Mouse (Mus musculus) heart, adult 2 months (tissue): ENCODE data around the gene Wwc2. TPM values are rescaled to one million over a fixed set of nuclear protein-coding genes. Genes with fewer than 3 reads are reported as not detected.

Experiments used
- DNase-seq, 2 experiments: peaks; one replicate each; pipeline ENCODE4 v3.0.0; 2021
- H3K27ac ChIP-seq: fragments of 200-600 bp; 2 replicates; pipeline ENCODE4 v1.8.1; 2022
- H3K27me3 ChIP-seq: fragments of 200-500 bp; 2 replicates; pipeline ENCODE4 v1.6.1; 2012; ENCODE audit warnings: mild to moderate bottlenecking, low read length, inconsistent platforms, mixed read lengths; ENCODE audit not compliant: control insufficient read depth, insufficient read depth
- H3K36me3 ChIP-seq: fragments of 200-500 bp; 2 replicates; pipeline ENCODE4 v1.6.1; 2012; ENCODE audit warnings: low read length, inconsistent platforms; ENCODE audit not compliant: control insufficient read depth, insufficient read depth
- H3K4me1 ChIP-seq: fragments of 200-500 bp; 2 replicates; pipeline ENCODE4 v1.6.1; 2011; ENCODE audit warnings: low read length; ENCODE audit not compliant: control insufficient read depth, insufficient read depth
- H3K4me3 ChIP-seq: fragments of 200-600 bp; 2 replicates; pipeline ENCODE4 v1.8.1; 2022
- H3K79me2 ChIP-seq: fragments of 200-500 bp; replicated peaks from 2 replicates; pipeline ENCODE4 v1.6.1; 2012; ENCODE audit warnings: mild to moderate bottlenecking, inconsistent platforms, low read length, moderate library complexity, mixed read lengths; ENCODE audit not compliant: control insufficient read depth, insufficient read depth
- H3K9ac ChIP-seq: fragments of 200-500 bp; 2 replicates; pipeline ENCODE4 v1.6.1; 2012; ENCODE audit warnings: low read depth, mild to moderate bottlenecking, control low read depth, inconsistent platforms, low read length, mixed read lengths
- CTCF ChIP-seq: fragments of 200-600 bp; IDR thresholded peaks from 2 replicates; pipeline ENCODE4 v1.8.1; 2022; ENCODE audit warnings: antibody characterized with exemption, mild to moderate bottlenecking, moderate library complexity
- EP300 ChIP-seq: fragments of 200-500 bp; IDR thresholded peaks from 2 replicates; pipeline ENCODE4 v1.6.1; 2011; ENCODE audit warnings: low read depth, low read length, control low read depth; ENCODE audit not compliant: insufficient read depth
- POLR2A ChIP-seq: fragments of 200-500 bp; IDR thresholded peaks from 2 replicates; pipeline ENCODE4 v1.6.1; 2011; ENCODE audit warnings: mild to moderate bottlenecking, low read depth, low read length, control low read depth; ENCODE audit not compliant: insufficient read depth
- WGBS: fragments of 180-500 bp; shearing (Covaris S2); methylation state at CpG from one replicate; pipeline ENCODE4 v1.1.7; 2018; 5-methylcytosine and 5-hydroxymethylcytosine counted together
- intact Hi-C: fragments of 180-260 bp; cut with DNase I; formaldehyde crosslinking; loops from one replicate; pipeline ENCODE4 v1.15.1; 2025
- polyA plus RNA-seq: library from polyadenylated mRNA; depleted of rRNA; stranded (reverse); fragments of >200 nt; gene quantifications from 2 replicates; pipeline ENCODE4 v1.2.3, GENCODE M21; 2012
- total RNA-seq, 2 experiments: library from RNA; stranded (reverse); gene quantifications; 2 replicates each; pipeline ENCODE4 v1.2.3; 2021

Wwc2 gene
- total and polyA plus RNA-seq, 3 experiments: 8.3 to 26.9 (median 25.2) TPM

- Histone ChIP-seq H3K27me3 (no peaks in the 10 kb centered on the region), H3K79me2 (peaks cover 9% of the 10 kb centered on the region), H3K4me1 (peaks cover 30% of the 10 kb centered on the region), H3K9ac (no peak overlapping the region), H3K27ac (no peak overlapping the region), H3K36me3 (peaks cover 11% of the 10 kb centered on the region), H3K4me3 (no peak overlapping the region)
- WGBS: 59% methylated on average over 9 of the region's 9 CpGs
- intact Hi-C loops: loop anchor here (2.0 kb wide), 1 partner anchor 38 kb away; no protein-coding TSS in a partner anchor
- TF ChIP-seq CTCF (no peak), EP300 (no peak), POLR2A (no peak)
- no peak for DNase-seq
These were observed 54.3 kb downstream of the Wwc2 start for GRCm38 (mm10) chr8:47936386-47936785.

DNA sequence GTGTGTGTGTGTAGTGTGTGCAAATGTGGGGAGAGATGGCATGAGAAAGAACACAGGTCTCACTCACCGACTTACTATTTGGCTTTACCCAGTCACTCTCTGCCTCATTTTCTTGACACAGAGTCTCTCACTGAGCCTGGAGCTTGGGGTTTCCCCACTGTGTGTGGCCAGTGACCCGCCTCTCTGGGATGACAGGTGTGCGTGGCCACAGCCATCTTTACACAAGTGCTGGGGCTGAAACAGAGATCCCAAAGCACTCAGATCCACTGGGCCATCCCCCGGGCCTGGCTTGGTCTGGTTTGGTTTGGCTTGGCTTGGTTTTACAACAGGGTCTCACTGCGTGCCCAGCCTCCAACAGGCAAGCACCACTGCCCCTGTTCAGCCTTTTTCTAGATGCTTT, 55.3 kb downstream of the Wwc2 start:
- 86% methylated on average over 5 of the region's 5 CpGs for WGBS
- DNase-seq: peak in 1 of 2 experiments; percentile 11
- peaks cover 11% of the 10 kb centered on the region for H3K36me3 ChIP-seq
- no peaks in the 10 kb centered on the region for H3K27me3 ChIP-seq
- H3K27ac ChIP-seq: no peak overlapping the region
- intact Hi-C loops: no loop called here
- H3K4me3 ChIP-seq: no peak overlapping the region
- no peak overlapping the region for H3K9ac ChIP-seq
- H3K4me1 ChIP-seq: peaks cover 23% of the 10 kb centered on the region
- peaks cover 11% of the 10 kb centered on the region for H3K79me2 ChIP-seq
- TF ChIP-seq CTCF (no peak), EP300 (no peak)

GRCm38 (mm10) chr8:47933087-47933486, 57.6 kb downstream of the Wwc2 start:
- H3K27me3 ChIP-seq: no peaks in the 10 kb centered on the region
- peaks cover 13% of the 10 kb centered on the region for H3K79me2 ChIP-seq
- H3K4me3 ChIP-seq: no peak overlapping the region
- TF ChIP-seq EP300: no peak
- TF ChIP-seq CTCF: no peak
- no peak for TF ChIP-seq POLR2A
- DNase-seq: no peak
- H3K9ac ChIP-seq: no peak overlapping the region
- intact Hi-C loops: loop anchor here (5.0 kb wide), 1 partner anchor 61 kb away; no protein-coding TSS in a partner anchor
- 79% methylated on average over 3 of the region's 3 CpGs for WGBS
- peaks cover 8% of the 10 kb centered on the region for H3K36me3 ChIP-seq
- H3K4me1 ChIP-seq: peaks cover 18% of the 10 kb centered on the region
- H3K27ac ChIP-seq: peak overlapping the region; percentile 42; the same call in 1 of the 2 replicates

- Histone ChIP-seq H3K4me1 (peaks cover 18% of the 10 kb centered on the region), H3K4me3 (no peak overlapping the region), H3K36me3 (peaks cover 8% of the 10 kb centered on the region), H3K9ac (peak overlapping the region; percentile 13; the same call in 1 of the 2 replicates), H3K27ac (peak overlapping the region; percentile 42; the same call in 1 of the 2 replicates), H3K79me2 (peaks cover 13% of the 10 kb centered on the region), H3K27me3 (no peaks in the 10 kb centered on the region)
- WGBS: 31% methylated on average over 16 of the region's 16 CpGs
- intact Hi-C loops: loop anchor here (5.0 kb wide), 1 partner anchor 60 kb away; no protein-coding TSS in a partner anchor
- no peak for TF ChIP-seq POLR2A
- peak; percentile 57 for TF ChIP-seq CTCF
- peak; percentile 46; the same call in 1 of the 2 replicates for TF ChIP-seq EP300
- DNase-seq: peak in 1 of 2 experiments; percentile 32
These were observed 58.5 kb downstream of the Wwc2 start for GRCm38 (mm10) chr8:47932028-47932790.

- Histone ChIP-seq H3K36me3 (peaks cover 8% of the 10 kb centered on the region), H3K9ac (no peak overlapping the region), H3K27me3 (no peaks in the 10 kb centered on the region), H3K4me3 (no peak overlapping the region), H3K4me1 (peaks cover 18% of the 10 kb centered on the region), H3K79me2 (peaks cover 13% of the 10 kb centered on the region), H3K27ac (no peak overlapping the region)
- WGBS: 90% methylated on average over 7 of the region's 7 CpGs
- intact Hi-C loops: loop anchor here (5.0 kb wide), 1 partner anchor 59 kb away; no protein-coding TSS in a partner anchor
- DNase-seq: no peak
- TF ChIP-seq CTCF (no peak), EP300 (no peak), POLR2A (no peak)
These were observed 59.4 kb downstream of the Wwc2 start for GRCm38 (mm10) chr8:47931371-47931770.

GRCm38 (mm10) chr8:47929615-47930014, 61.1 kb downstream of the Wwc2 start:
- TF ChIP-seq EP300 (no peak), POLR2A (no peak), CTCF (no peak)
- H3K27me3 ChIP-seq: no peaks in the 10 kb centered on the region
- no peak overlapping the region for H3K9ac ChIP-seq
- H3K27ac ChIP-seq: no peak overlapping the region
- no peak overlapping the region for H3K4me3 ChIP-seq
- peaks cover 17% of the 10 kb centered on the region for H3K4me1 ChIP-seq
- WGBS: 95% methylated on average over 12 of the region's 12 CpGs
- H3K79me2 ChIP-seq: peaks cover 8% of the 10 kb centered on the region
- no peak for DNase-seq
- H3K36me3 ChIP-seq: peaks cover 8% of the 10 kb centered on the region
- intact Hi-C loops: loop anchor here (5.0 kb wide), 1 partner anchor 57 kb away; no protein-coding TSS in a partner anchor
